Mouse (Mus musculus): ENCODE results near the gene Fbxw4.

Gene Fbxw4

GRCm38 (mm10) chr19:45542061-45542460 lies 118.1 kb downstream of the Fbxw4 start:
- in situ Hi-C loops (cut with MboI, MseI) = no loop called here

- in situ Hi-C loops (cut with MboI, MseI) = no loop called here
These were observed 118.6 kb downstream of the Fbxw4 start for GRCm38 (mm10) chr19:45541409-45542041.

DNA sequence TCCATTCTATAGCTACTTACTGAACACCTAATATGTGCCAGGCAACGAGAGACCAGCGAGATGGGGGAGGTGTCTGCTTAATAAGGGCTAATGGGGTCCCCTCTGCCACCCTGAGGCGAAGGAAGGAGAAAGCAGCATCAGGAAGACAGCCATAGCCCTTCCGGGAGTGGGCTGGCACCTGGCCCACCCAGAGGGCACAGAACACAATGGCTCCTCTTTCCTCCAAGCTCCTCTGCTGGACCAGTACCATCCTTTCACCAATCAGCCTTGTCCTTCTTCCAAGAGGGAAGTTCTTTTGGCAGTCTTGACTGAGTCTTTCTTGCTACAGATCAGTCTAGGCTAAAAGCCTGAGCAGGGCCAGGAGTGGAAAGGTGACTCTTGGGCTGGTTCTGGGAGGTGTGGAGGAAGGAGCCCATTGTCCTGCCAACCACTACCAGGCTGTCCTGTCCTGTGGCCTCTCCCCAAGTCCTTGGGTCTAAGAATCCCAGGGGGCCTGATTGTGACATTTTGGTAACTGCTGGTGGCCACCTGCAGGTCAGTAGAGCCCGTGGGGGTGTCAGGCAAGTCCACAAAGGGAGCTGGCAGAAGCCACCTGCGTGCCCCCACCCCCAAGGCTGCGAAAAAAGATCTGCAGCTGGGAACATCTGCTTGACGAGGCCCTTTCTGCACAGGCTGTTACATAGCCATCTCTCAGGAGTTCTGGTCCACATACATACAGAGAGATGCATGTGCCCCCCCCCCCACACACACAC lies 119.3 kb downstream of the Fbxw4 start:
- in situ Hi-C loops (cut with MboI, MseI) = no loop called here

GRCm38 (mm10) chr19:45537505-45537904 lies 122.6 kb downstream of the Fbxw4 start:
- in situ Hi-C loops (cut with MboI, MseI) = no loop called here

DNA sequence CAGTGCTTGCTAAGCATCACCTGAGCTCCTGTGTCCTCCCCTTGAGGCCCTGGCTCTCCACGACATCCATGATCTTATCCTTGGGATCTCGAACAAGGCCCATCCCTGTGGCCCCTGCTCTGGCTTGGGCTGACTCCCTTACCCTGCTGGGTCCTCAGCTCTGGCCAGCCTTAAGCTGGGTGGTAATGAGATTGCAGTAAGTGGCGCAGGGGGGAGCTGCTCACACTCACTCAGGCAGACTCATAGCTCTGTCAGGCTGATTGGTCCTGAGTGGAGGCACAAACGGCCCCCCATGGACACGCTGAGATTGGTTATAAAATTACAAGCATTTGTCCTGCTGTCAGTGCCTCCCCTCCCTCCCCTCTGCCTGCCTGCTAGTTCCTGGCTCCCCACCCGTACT lies 124.2 kb downstream of the Fbxw4 start:
- in situ Hi-C loops (cut with MboI, MseI) = no loop called here

DNA sequence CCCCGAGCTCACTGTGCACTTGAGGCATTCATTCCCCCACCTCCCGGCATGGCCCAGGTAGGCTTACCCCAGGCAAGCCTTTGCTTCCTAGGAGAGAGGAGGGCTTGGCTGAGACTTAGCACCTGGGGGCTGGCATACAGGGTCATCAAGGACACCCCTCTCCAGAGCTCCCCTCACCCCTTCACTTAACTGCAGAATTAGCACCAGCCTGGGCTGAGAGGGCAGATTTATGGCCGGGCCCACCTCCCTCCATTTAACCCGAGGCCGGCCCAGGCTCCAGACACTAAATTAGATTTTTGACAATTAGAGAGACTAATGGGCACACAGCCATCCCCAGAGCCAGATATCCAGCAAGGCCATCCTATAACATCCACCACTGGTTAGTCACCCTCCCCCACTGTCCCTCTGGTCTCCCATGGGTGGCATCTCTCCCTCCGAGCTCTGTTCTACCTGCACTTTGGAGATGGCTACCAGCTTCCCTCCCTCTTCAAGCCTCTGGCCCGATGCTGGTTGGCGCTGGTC lies 124.8 kb downstream of the Fbxw4 start:
- in situ Hi-C loops (cut with MboI, MseI) = no loop called here

GRCm38 (mm10) chr19:45533617-45534016 lies 126.5 kb downstream of the Fbxw4 start:
- in situ Hi-C loops (cut with MboI, MseI) = no loop called here

DNA sequence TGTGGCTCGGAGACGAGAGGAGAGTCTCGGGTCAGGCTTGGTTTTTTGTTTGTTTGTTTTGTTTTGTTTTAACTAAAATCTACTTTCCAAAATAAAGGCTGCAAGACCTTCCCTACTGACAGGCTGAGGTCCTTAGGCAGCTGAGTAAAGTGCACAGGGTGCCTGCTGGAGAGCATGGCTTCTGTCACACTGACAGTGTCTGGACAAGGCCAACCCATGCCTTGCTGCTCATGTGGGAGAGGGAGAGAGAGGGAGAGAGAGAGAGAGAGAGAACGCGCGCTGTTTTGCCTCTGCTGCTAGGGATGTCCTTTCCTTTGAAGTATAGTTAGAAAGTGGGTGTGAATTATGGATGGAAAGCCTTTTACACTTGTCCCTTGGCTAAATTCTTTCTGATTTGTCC lies 128.6 kb downstream of the Fbxw4 start:
- in situ Hi-C loops (cut with MboI, MseI) = no loop called here

DNA sequence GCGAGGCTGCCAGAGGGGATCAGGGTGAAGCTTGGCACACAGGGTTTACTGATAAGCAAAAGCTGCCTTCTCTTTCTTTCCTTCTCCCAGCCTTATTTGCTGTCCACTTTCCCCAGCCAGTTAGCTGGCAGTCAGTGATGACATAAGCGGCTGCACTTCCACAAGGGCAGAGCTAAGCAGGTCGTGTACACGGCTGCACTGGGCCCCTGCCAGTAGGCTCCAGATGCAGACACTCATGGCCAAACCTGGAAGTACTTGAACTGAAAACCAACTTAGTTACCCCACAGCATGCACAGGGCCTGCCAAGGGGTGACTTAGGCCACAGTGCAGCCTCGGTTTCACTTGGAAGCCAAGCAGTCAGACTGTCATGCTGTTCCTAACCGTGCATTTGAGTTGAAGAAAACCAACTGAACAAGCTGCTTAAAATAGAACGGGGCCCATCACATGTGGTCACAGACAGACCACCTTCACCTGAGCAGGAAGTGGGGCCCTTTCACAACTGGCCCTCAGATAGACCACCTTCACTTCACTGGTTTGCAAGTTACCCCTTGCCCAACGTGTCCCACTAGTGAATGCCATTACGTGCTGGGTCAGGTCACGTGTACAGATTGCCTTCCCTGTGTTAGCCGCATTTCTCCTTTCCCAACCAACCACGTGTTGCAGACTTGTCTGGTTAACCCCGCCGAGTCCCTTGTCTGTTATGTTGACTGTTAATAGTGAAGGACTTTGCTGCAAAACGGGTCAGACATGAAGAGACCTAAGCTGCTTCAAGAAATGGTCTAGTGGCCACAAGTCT lies 129.7 kb downstream of the Fbxw4 start:
- in situ Hi-C loops (cut with MboI, MseI) = no loop called here

GRCm38 (mm10) chr19:45529294-45529693 lies 130.8 kb downstream of the Fbxw4 start:
- in situ Hi-C loops (cut with MboI, MseI) = no loop called here
